Mouse (Mus musculus): ENCODE measurements around the gene Gm17332.
"Not testable (repeated sequence)": the region's sequence is repeated elsewhere in the genome, so short reads cannot be mapped to it uniquely, and the experiment has no call there.

The Gm17332 gene

DNA sequence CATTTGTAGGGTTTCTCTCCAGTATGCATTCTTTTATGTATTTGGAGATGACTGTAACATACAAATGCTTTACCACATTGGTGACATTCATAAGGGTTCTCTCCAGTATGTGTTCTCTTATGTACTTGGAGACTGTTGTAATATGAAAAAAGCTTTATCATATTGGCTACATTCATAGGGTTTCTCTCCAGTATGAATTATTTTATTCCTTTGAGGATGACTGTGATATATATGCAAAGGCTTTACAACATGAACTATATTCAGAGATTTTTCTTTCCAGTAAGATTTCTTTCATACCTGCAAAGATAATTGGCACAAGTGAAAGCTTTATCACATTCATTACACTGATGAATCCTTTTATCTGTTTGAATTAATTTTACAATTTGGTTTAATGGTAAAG, at the start of gene Gm17332:
Gene Gm17332 (minus strand): TSS at position 101 of the 400 bp plus-strand sequence.
- in situ Hi-C loops (cut with MboI; ENCODE audit: low sequenced_read_pairs): no loop called here

DNA sequence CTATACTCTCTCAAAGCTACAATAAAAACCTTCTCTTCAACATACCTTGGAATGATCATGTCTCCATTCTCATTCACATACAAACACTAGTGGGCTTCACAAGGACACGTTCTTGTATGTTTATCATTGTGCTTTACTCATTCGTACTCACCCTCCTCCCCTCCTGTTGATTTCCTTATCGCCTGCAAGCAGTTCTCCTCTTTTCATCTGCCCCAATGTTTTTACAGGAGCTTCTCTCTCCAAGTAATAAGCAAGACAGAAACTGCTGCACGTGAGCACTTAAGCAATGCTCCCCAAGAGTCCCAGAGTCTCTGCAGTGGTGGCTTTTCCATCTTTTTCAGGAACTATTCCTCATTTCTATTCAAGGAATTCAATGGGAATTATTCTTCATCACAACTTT, 47.7 kb upstream of the Gm17332 start:
- in situ Hi-C loops (cut with MboI; ENCODE audit: low sequenced_read_pairs): no loop called here

DNA sequence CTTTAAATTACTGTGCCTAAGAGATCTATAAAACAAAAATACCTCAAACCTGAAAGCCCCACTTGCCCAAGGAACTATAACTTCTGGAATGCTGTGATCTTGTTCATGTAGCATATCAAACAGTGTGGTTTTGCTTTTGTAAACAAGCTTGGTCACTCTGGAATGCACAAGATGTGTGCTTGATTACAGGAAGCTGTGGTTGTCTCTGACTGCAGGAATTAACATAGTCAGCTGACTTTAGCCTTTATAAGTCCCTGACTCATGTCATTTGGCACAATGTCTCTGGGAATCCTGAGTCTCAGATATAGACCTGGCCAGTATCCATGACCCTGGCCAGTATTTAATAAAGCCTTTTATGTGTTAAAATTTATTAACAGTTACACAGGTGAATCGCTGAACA, 43.1 kb upstream of the Gm17332 start:
- in situ Hi-C loops (cut with MboI; ENCODE audit: low sequenced_read_pairs): no loop called here

DNA sequence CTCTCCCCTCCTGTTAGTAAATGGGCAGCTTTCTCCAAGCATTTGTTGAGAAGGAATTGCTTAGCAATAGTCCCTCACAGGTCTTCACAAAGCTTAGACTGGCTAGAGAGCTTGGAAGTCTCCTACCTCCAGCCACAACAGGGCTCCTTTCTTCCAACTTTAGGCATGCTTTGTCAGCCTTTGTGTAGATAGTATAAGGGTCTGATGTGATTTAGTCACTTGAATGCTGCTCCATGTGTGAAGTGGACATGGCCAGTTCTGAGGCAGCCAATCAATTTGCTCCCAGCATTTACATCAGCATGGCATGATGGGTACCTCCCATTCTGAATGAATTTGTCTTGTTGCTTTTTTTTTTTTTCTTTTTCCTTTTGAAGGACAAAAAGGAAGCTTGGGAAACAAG, 35.7 kb upstream of the Gm17332 start:
- in situ Hi-C loops (cut with MboI; ENCODE audit: low sequenced_read_pairs): no loop called here

DNA sequence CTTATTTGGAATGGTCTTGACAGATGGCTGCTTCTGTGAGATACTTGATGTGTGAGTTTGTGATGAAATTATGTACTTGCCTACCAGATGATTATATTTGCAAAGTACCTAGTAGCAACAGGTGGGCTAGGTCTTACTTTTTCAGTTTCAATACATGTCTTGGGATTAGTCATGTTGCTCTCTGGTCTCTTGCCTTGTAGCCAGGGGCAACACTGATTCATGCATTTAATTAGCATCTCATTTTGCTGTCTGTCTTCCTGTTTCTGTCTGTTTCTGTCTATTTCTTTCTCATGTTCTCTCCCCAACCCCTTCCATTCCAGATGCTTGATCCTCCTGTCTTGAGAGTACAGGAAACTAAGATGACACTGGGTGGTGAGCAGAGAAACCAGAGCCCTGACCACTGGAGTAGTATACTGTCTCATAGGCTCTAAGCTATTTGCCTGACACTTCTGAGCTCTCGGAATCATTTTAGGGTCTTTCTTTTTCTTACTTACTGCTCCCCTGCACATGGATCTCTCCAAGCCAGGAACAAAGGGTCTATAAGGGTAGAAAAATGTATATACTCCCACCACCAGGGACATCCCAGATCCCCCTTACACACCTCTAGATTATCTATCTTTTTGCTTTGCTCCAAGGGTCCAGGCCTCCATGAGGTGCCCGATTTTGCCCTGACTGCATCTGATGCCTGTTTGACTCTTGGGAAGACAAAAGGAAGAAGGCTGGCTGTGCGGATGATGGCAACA, 13.5 kb upstream of the Gm17332 start:
- in situ Hi-C loops (cut with MboI; ENCODE audit: low sequenced_read_pairs): no loop called here

DNA sequence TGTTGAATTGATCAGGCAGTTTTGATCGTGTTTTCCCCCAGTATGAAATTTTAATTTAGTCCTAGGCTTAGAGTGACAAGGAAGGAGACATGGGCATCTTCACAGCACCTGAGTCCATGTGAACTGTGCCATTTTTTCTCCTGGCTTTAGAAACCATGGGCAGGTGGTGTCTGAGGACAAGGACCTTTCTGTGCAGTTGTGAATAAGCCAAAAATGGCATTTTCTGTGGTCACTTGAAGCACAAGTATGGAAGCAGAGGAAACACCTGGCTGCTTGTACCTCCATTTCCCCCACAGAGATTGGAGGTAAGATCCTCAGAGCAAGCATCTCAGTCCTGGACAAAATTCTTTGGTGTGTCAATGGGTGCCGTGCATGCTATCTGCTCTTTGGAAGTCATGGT, 12.5 kb upstream of the Gm17332 start:
- in situ Hi-C loops (cut with MboI; ENCODE audit: low sequenced_read_pairs): no loop called here

DNA sequence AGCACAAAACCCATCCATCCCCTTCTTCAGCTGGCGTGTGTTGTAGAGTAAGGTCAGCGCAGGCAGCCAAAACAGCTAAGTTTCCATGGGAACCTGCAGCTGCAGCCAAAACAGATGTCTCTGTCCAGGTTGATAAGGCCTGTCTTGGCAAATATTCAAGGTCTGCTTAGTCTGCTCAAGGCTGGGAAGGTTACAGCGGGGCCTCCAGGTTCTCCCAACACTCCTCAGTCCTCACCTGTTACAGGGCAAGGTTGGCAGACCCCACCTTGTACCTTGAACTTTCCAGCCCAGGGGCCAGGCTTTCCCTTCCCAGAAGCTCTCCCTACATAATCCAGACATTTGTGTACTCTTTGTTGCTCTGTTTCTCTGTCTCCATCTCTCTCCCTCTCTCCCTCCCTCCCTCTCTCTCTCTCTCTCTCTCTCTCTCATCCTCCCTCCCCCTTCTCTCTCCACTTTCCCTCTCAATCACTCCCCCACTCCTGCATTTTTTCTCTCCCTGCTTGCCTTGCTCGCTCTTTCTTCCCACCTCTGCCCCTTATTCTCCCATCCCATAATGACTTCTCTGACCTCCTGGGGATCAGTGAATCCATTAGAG, 12.1 kb downstream of the Gm17332 start:
- in situ Hi-C loops (cut with MboI; ENCODE audit: low sequenced_read_pairs): no loop called here

DNA sequence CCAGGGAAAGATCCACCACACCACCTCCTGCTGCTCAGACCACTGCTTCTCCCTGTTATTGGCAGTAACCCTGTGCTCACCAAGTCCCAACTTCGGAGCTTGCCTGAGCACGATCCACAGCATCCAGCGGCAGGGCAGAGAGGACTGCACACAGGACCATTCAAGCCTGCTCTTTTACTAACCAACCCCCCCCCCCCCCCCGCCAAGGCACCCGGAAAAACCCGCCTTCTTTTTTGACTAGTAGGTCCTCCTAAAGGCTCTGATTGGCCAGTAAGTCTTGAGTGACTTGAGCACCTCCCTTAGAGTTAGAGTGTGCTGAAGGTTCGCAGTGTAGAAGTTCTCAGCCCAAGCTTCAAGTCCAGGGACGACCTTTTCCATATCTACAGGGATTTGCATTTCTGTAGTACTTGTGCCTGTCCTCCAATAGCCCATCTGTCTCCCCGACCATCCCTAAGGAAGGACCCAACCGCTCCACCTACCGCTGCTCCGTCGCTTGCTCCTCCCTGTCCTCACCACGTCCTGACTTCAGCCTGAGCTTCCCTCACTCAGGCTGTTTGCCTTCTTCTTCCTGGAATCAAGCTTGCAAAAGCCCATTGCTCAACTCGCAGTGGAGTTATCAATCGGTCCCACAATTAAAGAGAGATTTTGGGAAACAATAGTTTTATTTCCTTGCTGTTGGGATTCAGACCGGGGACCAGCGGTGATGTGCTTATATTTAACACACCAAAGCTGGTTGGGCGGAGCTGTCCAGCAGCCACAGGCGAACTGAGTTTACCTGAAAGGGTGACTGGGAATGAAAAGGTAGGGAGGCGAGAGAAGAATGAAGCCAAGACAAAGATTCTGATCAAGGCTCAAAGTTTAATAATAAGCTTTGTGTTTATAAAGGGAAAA, 12.9 kb downstream of the Gm17332 start:
- in situ Hi-C loops (cut with MboI; ENCODE audit: low sequenced_read_pairs): no loop called here

DNA sequence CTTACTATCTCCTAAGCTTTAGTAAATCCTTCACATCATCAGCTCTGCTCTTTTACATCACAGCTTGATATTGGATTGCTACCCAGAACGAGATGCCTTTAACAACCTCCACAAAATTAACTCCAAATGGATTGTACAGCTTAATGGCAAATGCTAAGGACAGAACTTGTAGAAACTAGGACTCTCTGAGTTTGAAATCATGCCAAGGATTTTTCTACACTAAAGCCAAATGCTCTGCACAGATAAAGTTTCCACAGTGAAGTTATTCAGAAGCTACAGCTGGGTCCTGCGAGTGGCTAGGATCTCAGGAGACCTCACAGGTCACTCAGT, 13.5 kb downstream of the Gm17332 start:
- in situ Hi-C loops (cut with MboI; ENCODE audit: low sequenced_read_pairs): no loop called here

DNA sequence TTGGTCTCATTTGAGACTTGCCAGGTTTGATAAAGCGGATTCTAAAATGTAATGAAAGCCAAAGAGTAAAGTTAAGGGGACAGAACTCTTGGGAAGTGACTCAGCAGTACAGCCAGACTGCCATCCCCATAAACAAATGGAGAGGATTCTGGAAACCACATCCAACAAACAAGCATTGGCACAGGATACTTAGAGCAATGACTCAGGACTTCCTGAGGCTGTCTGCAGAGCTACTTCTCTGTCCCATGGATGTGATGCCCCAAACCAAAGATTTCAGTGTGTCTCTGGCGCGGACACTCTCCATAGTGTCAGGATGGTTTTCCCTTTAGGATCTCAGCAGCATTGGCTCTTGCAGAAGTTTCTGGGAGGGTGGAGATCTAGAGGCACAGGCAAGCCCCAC, 25.2 kb downstream of the Gm17332 start:
- in situ Hi-C loops (cut with MboI; ENCODE audit: low sequenced_read_pairs): no loop called here

DNA sequence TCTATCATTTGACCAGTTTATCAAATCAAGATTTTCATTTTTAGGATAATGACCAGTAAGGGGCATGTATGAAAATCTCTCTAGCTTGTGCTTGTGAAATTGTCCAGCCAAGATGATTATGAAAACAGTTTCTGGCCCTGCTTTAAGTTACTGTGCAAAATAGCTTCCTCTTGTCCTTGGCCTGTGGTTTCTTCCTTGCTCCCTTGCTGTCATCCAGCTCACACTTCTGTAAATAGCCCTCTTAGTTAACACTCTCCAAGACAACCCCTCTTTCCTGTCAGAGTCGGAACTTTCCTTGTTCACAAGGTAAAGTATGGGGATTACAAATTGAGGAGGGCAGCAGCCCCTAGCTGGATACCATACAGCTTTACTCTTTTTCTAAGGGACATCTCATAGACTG, 43.9 kb downstream of the Gm17332 start:
- in situ Hi-C loops (cut with MboI; ENCODE audit: low sequenced_read_pairs): not testable (repeated sequence)

DNA sequence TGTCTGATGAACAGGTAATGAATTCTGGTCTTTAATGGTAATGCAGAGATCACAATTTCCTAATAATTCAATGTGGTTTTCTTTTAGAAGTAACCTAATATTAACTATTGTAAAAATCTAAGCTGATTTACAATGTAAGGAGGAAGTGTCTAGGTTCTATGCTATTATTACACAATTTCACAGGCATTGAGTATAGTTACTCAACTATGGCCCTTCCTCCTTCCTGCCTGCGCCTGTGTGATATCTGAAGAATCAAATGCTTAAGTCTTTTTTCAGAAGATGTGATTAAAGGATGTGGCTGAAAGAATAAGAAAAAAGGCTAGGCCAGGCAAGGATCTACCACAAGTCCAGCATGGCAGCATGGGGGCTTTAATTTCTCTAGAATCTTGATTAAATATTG, 47.4 kb downstream of the Gm17332 start:
- in situ Hi-C loops (cut with MboI; ENCODE audit: low sequenced_read_pairs): not testable (repeated sequence)

DNA sequence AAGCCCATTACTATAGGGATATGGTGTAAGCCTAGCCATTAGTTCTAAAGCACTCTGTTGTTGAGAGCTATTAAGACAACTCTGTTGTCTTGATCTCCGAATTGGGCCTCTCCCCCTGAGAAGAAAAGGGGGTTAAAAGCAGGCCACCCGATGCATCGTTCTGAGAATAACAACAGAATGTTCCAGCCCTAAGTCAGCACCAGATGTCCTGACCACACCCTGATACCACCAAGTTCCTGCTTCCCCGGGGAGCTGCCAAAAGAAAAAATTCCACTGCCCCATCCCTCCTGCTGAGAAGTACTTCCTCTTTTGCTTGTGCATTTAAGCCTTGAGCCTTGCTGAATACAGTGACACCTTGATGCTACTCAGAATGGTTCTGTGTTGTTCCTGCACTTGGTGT, 48.5 kb downstream of the Gm17332 start:
- in situ Hi-C loops (cut with MboI; ENCODE audit: low sequenced_read_pairs): not testable (repeated sequence)
